Mouse (Mus musculus): ENCODE measurements around the gene Clstn2.

DNA sequence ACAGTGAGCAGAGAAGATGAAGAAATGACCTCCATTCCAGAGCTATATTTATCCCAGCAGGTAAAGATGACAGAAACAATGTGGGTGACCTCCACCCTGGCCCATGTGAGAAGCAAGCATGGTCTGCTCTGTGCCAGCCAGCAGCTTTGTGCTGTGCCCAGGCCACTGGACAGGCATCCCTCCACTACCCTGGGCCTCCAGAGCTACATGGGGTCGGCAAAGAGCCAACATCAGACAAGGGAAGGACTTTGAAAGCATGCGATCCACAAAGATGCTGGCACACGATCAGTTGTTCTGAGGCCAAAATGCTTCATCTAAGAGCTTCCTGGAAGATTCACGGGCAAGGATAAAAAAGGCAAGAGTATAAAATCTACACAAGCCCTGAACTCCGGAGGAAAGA lies 36.6 kb downstream of the Clstn2 start:
- no peak for TF ChIP-seq CTCF (conservative IDR thresholded peaks at IDR 0.05 in 1 of 2, IDR thresholded peaks at IDR 0.05 in 1 of 2; ENCODE audit: low read depth in 2 of 2, low read length in 2 of 2)
- no peak for TF ChIP-seq E2F4 (IDR thresholded peaks at IDR 0.05; ENCODE audit: insufficient replicate concordance, low read depth, low read length)
- TF ChIP-seq TBP (conservative IDR thresholded peaks at IDR 0.05; ENCODE audit: low read depth, low read length), result no peak
- no peak for TF ChIP-seq POLR2A (IDR thresholded peaks at IDR 0.05; ENCODE audit: low read depth, low read length)
- no peak for TF ChIP-seq USF1 (IDR thresholded peaks at IDR 0.05; ENCODE audit: low read depth, low read length)
- no peak for TF ChIP-seq ELF1 (IDR thresholded peaks at IDR 0.05; ENCODE audit: low read depth, low read length)

All from CH12.LX (cell line).